Mouse (Mus musculus) left cerebral cortex, postnatal 14 days (tissue): Measurements from ENCODE around the gene Rpe. TPM values are rescaled to one million over a fixed set of nuclear protein-coding genes. Genes with fewer than 3 reads are reported as not detected.
"Not testable (repeated sequence)": the region's sequence is repeated elsewhere in the genome, so short reads cannot be mapped to it uniquely, and the experiment has no call there.

ENCODE experiments used
- DNase-seq, 2 experiments: peaks; one replicate each; pipeline ENCODE4 v3.0.0; 2021 to 2022; ENCODE audit warnings: low spot score in 2 of 2, mixed read lengths in 1 of 2
- intact Hi-C: fragments of 180-260 bp; cut with DNase I; formaldehyde crosslinking; loops from one replicate; pipeline ENCODE4 v1.15.1; 2025
- long read RNA-seq, 2 experiments: library from polyadenylated mRNA; stranded (forward); transcript quantifications; one replicate each; pipeline ENCODE4 v2.0.0; 2021
- total RNA-seq, 2 experiments: library from RNA; stranded (reverse); gene quantifications; 2 replicates each; pipeline ENCODE4 v1.2.3; 2021

The Rpe gene
- total RNA-seq: 10 to 100 TPM; 30.8 to 34.0 TPM
- long read RNA-seq, experiment 1, transcript Rpe-201 (6 exons, 2,692 nt): major isoform, 21 of 54 reads
- long read RNA-seq, experiment 1, partial matches to known transcripts: 8 of 54 reads
- long read RNA-seq, experiment 1, other reads (novel, unspliced or antisense): 22 of 54 reads
- long read RNA-seq, experiment 2, transcript Rpe-201 (6 exons, 2,692 nt): major isoform, 19 of 45 reads
- long read RNA-seq, experiment 2, partial matches to known transcripts: 6 of 45 reads
- long read RNA-seq, experiment 2, other reads (novel, unspliced or antisense): 16 of 45 reads

- intact Hi-C loops: loop anchor here (2.0 kb wide), 1 partner anchor 116 kb away; the partner anchor contains the start of gene Kansl1l
- peak; percentile 91 to 94 for DNase-seq
Observed at GRCm38 (mm10) chr1:66700693-66701575, at the start of gene Rpe. Rpe (plus strand) TSS chr1:66700831.

GRCm38 (mm10) chr1:66655119-66655746 is 45.4 kb upstream of the Rpe start:
- peak; percentile 51 to 55 for DNase-seq
- intact Hi-C loops: loop anchor here (5.0 kb wide), 1 partner anchor 543 kb away; no protein-coding TSS in a partner anchor

- intact Hi-C loops: loop anchor here (5.0 kb wide), 1 partner anchor 543 kb away; no protein-coding TSS in a partner anchor
- peak; percentile 38 to 56 for DNase-seq
Observed at GRCm38 (mm10) chr1:66655747-66656119, 44.9 kb upstream of the Rpe start.

GRCm38 (mm10) chr1:66671475-66671874 is 29.2 kb upstream of the Rpe start:
- intact Hi-C loops: no loop called here
- DNase-seq: no peak

- intact Hi-C loops: no loop called here
- no peak for DNase-seq
Observed at GRCm38 (mm10) chr1:66672812-66673211, 27.8 kb upstream of the Rpe start.

GRCm38 (mm10) chr1:66677928-66678327 is 22.7 kb upstream of the Rpe start:
- intact Hi-C loops: no loop called here
- DNase-seq: peak in 1 of 2 experiments; percentile 15

- DNase-seq: no peak
- intact Hi-C loops: no loop called here
Observed at GRCm38 (mm10) chr1:66678662-66679061, 22.0 kb upstream of the Rpe start.

GRCm38 (mm10) chr1:66682974-66683373 is 17.7 kb upstream of the Rpe start:
- intact Hi-C loops: no loop called here
- DNase-seq: no peak

GRCm38 (mm10) chr1:66691772-66692171 is 8.9 kb upstream of the Rpe start:
- intact Hi-C loops: no loop called here
- DNase-seq: no peak

- intact Hi-C loops: no loop called here
- no peak for DNase-seq
Observed at GRCm38 (mm10) chr1:66692308-66692707, 8.3 kb upstream of the Rpe start.

GRCm38 (mm10) chr1:66692780-66693392 is 7.7 kb upstream of the Rpe start:
- DNase-seq: peak in 1 of 2 experiments; percentile 9
- intact Hi-C loops: no loop called here

- intact Hi-C loops: no loop called here
- DNase-seq: no peak
Observed at GRCm38 (mm10) chr1:66694266-66694665, 6.4 kb upstream of the Rpe start.

- DNase-seq: no peak
- intact Hi-C loops: no loop called here
Observed at GRCm38 (mm10) chr1:66695296-66695695, 5.3 kb upstream of the Rpe start.

GRCm38 (mm10) chr1:66699630-66700029 is 1.0 kb upstream of the Rpe start:
- intact Hi-C loops: loop anchor here (2.0 kb wide), 1 partner anchor 117 kb away; the partner anchor contains the start of gene Kansl1l
- not testable (repeated sequence) for DNase-seq

- DNase-seq: no peak
Observed at GRCm38 (mm10) chr1:66700149-66700692, 410 bp upstream of the Rpe start.

GRCm38 (mm10) chr1:66701576-66701940 is 927 bp downstream of the Rpe start:
- intact Hi-C loops: loop anchor here (2.0 kb wide), 1 partner anchor 115 kb away; the partner anchor contains the start of gene Kansl1l
- DNase-seq: no peak

More at GRCm38 (mm10) chr1:66700149-66700692, 410 bp upstream of the Rpe start:
- intact Hi-C loops: loop anchor here (2.0 kb wide), 1 partner anchor 117 kb away; the partner anchor contains the start of gene Kansl1l

GRCm38 (mm10) chr1:66702623-66703345 is 2.2 kb downstream of the Rpe start:
- intact Hi-C loops: no loop called here
- DNase-seq: no peak

- intact Hi-C loops: no loop called here
- no peak for DNase-seq
Observed at GRCm38 (mm10) chr1:66704523-66704922, 3.9 kb downstream of the Rpe start.
